In genomic region chrX:169915738-169916137, GRCm38 (mm10) we compare ENCODE assay signal across 9 mouse cellular contexts.
DNase-seq lines count a peak whose midpoint lies in the region; ATAC-seq and TF ChIP-seq lines count a peak whose summit lies in the region.
"Had no signal": no experiment of that assay in that cellular context is flagged by ENCODE, and none has a peak within 500 bp of the region (broad histone marks: within the 10 kb centered on the region; RNA-seq: fewer than 3 reads in every experiment).

No protein-coding gene starts in this region.

- WGBS in heart, embryonic 10.5 days: 57% methylated on average over 6 of the region's 6 CpGs

- H3K4me1 ChIP-seq in heart, embryonic 10.5 days: no peaks in the 10 kb centered on the region; the same call in 1 of the 2 replicates
- H3K4me1 ChIP-seq: stomach, embryonic 15.5 days had no signal

- no peak for TF ChIP-seq CTCF in left cerebral cortex, adult 2 months (IDR thresholded peaks at IDR 0.05)

- intact Hi-C loops in left cerebral cortex, adult 2 months (cut with DNase I): loop anchor here (1.0 kb wide), 2 partner anchors 71 to 76 kb away; no protein-coding TSS in a partner anchor

- H3K27ac ChIP-seq in left cerebral cortex, adult 2 months: no peak overlapping the region; the same call in 1 of the 2 replicates
- H3K27ac ChIP-seq in heart, embryonic 10.5 days: 0 out of 2 replicates have a peak overlapping the region, but pooled peaks have one; percentile 22
- H3K27ac ChIP-seq: stomach, embryonic 15.5 days had no signal

- no peak for ATAC-seq in megakaryocyte-erythroid progenitor cell, adult 5-6 weeks (replicated peaks; ENCODE audit: low FRiP score, low TSS enrichment, poor library complexity, severe bottlenecking)

- no peaks in the 10 kb centered on the region for H3K36me3 ChIP-seq in heart, embryonic 10.5 days
- H3K36me3 ChIP-seq: stomach, embryonic 15.5 days had no signal

- peak overlapping the region; percentile 21; the same call in 1 of the 2 replicates for H3K4me3 ChIP-seq in left cerebral cortex, adult 2 months
- H3K4me3 ChIP-seq in heart, embryonic 10.5 days: peak overlapping the region; percentile 8; the same call in 1 of the 2 replicates
- H3K4me3 ChIP-seq: stomach, embryonic 15.5 days had no signal

- H3K9me3 ChIP-seq in heart, embryonic 10.5 days: no peaks in the 10 kb centered on the region
- H3K9me3 ChIP-seq: stomach, embryonic 15.5 days had no signal

- no peak for DNase-seq in left cerebral cortex, adult 2 months (ENCODE audit: extremely low spot score in 1 of 2, low spot score in 2 of 2)
- DNase-seq in left cerebral cortex, adult 11 months (ENCODE audit: low spot score): no peak
- no peak for DNase-seq in heart, embryonic 10.5 days (ENCODE audit: low spot score)
- peak; percentile 63 for DNase-seq in kidney, adult 9 months
- peak; percentile 28 for DNase-seq in lung, postnatal 14 days
- DNase-seq in embryo, embryonic 9.5 days (ENCODE audit: extremely low spot score): no peak
- DNase-seq: right cerebral cortex, postnatal 25 days had no signal

- H3K27me3 ChIP-seq in heart, embryonic 10.5 days (ENCODE audit: insufficient read depth, poor library complexity, severe bottlenecking): peaks cover 11% of the 10 kb centered on the region; the same call in 1 of the 2 replicates
- H3K27me3 ChIP-seq: stomach, embryonic 15.5 days had no signal

Comparison
In these comparisons a context has a peak if more than half of its experiments do, and no peak if none do; other contexts are left out.
1. DNase-seq: peak in kidney, adult 9 months (single experiment) and lung, postnatal 14 days (single experiment); none in left cerebral cortex, adult 2 months (0 of 2), left cerebral cortex, adult 11 months (single experiment), heart, embryonic 10.5 days (single experiment) and embryo, embryonic 9.5 days (single experiment).